Mouse (Mus musculus) testis, postnatal 14 days (tissue): ENCODE results near the gene Slc13a5.

Experiments used
- DNase-seq: peaks from one replicate; pipeline ENCODE4 v3.0.0; 2021; ENCODE audit warnings: low spot score

Slc13a5 gene

GRCm38 (mm10) chr11:72266960-72267560 is at the start of gene Slc13a5:
Slc13a5 (minus strand) TSS chr11:72267222.
- DNase-seq = no peak

GRCm38 (mm10) chr11:72314151-72314895 is 47.3 kb upstream of the Slc13a5 start, which contains the start of gene Fbxo39:
Fbxo39 (plus strand) TSS chr11:72314444.
- DNase-seq = no peak

- DNase-seq = no peak
Observed at GRCm38 (mm10) chr11:72311355-72312001, 44.5 kb upstream of the Slc13a5 start.

GRCm38 (mm10) chr11:72310491-72310890 is 43.5 kb upstream of the Slc13a5 start:
- no peak for DNase-seq

GRCm38 (mm10) chr11:72308982-72309381 is 42.0 kb upstream of the Slc13a5 start:
- no peak for DNase-seq

GRCm38 (mm10) chr11:72307461-72307860 is 40.4 kb upstream of the Slc13a5 start:
- no peak for DNase-seq

GRCm38 (mm10) chr11:72302230-72302629 is 35.2 kb upstream of the Slc13a5 start:
- DNase-seq = peak; percentile 64

- peak; percentile 40 for DNase-seq
Observed at GRCm38 (mm10) chr11:72301334-72301733, 34.3 kb upstream of the Slc13a5 start, which contains the start of gene Xaf1. Xaf1 (plus strand) TSS chr11:72301629.

- no peak for DNase-seq
Observed at GRCm38 (mm10) chr11:72293116-72293515, 26.1 kb upstream of the Slc13a5 start.

GRCm38 (mm10) chr11:72287543-72287942 is 20.5 kb upstream of the Slc13a5 start:
- DNase-seq = no peak

GRCm38 (mm10) chr11:72287126-72287525 is 20.1 kb upstream of the Slc13a5 start:
- DNase-seq = no peak

GRCm38 (mm10) chr11:72286651-72287050 is 19.6 kb upstream of the Slc13a5 start:
- DNase-seq = no peak

- no peak for DNase-seq
Observed at GRCm38 (mm10) chr11:72285971-72286480, 19.0 kb upstream of the Slc13a5 start.

- DNase-seq = no peak
Observed at GRCm38 (mm10) chr11:72284532-72285182, 17.6 kb upstream of the Slc13a5 start.

- no peak for DNase-seq
Observed at GRCm38 (mm10) chr11:72283486-72284224, 16.6 kb upstream of the Slc13a5 start.

GRCm38 (mm10) chr11:72281852-72282400 is 14.9 kb upstream of the Slc13a5 start:
- DNase-seq = no peak

- DNase-seq = no peak
Observed at GRCm38 (mm10) chr11:72281143-72281851, 14.3 kb upstream of the Slc13a5 start.

- no peak for DNase-seq
Observed at GRCm38 (mm10) chr11:72273341-72273740, 6.3 kb upstream of the Slc13a5 start.

GRCm38 (mm10) chr11:72271761-72272160 is 4.7 kb upstream of the Slc13a5 start:
- no peak for DNase-seq

- DNase-seq = peak; percentile 19
Observed at GRCm38 (mm10) chr11:72266207-72266959, 639 bp downstream of the Slc13a5 start.
